Mouse (Mus musculus) kidney, postnatal 36 days (tissue): ENCODE data around the gene Vac14.

Source experiments
- DNase-seq, 2 experiments: peaks; one replicate each; pipeline ENCODE4 v3.0.0; 2021 to 2022; ENCODE audit warnings: mixed read lengths in 2 of 2

Vac14 gene

DNA sequence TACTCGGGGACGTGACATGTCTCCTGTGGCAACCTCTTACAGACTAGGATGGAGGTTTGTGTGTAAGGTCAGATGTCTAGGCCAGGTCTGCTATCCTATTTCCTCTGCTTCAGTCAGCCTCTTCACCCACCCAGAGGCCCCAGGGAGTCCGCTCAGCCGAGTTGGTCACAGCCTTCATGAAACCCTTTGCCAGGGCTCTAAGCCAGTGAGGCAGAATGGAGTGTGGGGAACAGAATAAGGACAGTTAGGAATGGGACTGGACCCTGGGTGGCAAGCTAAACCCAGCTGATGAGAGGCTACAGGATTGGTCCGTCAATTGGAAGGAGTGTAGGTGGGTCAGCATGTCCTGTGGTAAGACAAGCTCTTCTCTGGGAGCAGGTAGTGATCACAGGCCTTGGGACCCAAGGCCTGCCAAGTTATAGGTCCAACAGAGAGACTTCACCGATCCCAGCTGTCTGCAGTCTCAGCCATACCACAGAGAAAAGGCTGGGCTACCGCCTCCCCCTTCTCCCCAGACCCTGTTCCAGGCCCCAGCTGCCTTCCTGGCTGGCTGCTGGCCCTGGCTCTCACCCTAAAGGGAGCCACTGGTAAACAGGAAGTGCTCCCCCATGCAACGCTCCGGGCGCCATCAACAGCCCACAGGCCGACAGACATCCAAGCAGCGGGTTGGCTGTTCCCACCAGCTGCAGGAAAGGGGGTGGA is 100.7 kb downstream of the Vac14 start:
- peak; percentile 59 to 74 for DNase-seq

DNA sequence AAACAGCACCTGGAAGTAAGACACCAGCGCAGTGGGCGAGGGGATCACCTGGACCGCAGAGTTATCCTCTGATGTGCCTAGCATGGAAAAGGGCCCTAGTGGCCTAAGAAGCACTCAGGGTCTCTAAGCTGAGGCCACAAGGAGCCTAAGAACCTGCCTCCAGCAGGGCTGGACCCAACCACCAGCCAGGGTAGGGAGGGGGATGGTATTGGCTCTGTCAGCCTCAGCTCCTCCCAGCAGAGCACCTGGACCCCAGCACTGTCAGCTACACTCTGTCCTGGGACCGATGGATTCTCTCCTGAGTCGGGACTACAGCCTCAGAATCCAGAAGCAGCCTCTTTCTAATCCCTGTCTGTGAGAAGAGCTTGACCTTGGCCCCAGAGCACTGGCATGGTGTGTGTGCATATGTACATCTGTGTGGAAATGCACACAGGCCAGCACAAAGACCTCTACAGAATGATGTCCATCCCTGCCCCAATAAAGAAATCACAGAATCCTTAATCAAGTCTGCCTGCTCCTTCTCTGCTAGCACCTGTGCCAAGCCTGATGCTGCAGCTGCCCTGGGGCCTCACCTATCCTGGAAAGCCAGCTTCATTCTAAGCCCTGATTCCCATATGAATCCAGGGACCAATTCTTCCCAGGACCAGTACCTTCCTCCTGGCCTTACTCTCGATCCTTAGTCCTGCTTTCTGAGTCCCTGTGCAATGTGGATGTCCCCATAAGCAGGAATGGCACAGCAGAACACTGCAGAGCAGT is 101.7 kb downstream of the Vac14 start:
- DNase-seq = no peak

- peak; percentile 77 to 87 for DNase-seq
These were observed 102.6 kb downstream of the Vac14 start, which contains the start of gene Mtss1l for GRCm38 (mm10) chr8:110720685-110721598. Gene Mtss1l (plus strand): TSS chr8:110721476.

DNA sequence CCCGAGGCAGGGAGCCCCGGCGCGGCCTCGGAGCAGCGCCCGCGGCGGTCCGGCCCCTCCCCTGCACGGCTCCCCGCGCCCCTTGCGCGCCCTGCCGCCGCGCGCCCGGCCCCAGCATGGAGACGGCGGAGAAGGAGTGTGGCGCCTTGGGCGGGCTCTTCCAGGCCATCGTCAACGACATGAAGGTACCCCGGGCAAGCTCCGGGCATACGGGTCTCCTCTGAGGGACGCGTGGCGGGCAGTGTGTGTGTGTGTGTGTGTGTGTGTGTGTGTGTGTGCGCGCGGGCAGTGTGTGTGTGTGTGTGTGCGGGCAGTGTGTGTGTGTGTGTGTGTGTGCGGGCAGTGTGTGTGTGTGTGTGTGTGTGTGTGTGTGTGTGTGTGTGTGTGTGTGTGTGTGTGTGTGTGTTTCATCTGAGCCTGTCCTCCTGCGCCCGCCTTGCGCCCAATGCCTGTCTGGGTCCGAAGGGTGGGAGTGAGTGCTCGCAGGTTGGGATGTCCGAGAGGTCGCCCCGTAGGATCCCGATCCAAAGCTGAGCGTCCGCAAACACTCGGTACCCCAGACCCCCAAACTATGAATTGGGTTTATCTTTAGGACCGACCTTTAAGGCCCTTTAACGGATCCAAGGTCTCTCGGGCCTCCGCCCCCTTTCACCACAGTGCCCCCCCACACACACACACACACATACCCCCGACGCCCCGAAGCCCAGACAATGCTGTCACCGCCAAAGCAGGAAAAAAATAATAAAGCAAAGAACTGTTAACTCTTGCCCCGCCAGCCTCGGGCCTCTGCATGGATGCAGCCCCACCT is 103.4 kb downstream of the Vac14 start:
- peak; percentile 18 to 66 for DNase-seq

DNA sequence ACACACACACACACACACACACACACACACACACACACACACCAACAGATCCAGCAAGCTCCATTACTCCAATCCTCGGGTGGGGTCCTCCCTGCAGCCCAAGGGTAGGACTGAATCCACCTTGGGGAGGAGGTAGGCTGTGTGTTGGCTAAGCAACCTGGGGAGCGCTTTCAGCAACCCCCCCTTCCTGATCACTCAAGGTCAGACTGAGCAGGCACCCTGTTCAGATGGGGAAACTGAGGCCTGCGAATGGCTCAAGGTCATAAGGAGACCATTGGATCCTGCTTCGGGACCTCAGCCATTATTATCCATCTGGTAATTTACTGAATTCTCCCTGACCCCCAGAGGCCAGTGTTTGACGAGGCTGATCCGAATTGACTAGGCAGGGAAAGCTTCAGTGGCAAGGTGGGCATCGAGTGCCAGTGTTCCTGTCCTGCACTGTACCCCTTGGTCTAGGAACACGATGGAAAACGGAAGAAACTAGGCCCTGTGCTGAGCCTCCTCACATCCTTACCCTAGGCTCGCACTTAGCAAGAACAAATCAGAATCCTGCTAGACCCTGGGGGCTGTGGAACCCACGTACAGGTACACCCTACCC is 104.1 kb downstream of the Vac14 start:
- no peak for DNase-seq

GRCm38 (mm10) chr8:110724493-110724892 is 106.1 kb downstream of the Vac14 start:
- DNase-seq = no peak

DNA sequence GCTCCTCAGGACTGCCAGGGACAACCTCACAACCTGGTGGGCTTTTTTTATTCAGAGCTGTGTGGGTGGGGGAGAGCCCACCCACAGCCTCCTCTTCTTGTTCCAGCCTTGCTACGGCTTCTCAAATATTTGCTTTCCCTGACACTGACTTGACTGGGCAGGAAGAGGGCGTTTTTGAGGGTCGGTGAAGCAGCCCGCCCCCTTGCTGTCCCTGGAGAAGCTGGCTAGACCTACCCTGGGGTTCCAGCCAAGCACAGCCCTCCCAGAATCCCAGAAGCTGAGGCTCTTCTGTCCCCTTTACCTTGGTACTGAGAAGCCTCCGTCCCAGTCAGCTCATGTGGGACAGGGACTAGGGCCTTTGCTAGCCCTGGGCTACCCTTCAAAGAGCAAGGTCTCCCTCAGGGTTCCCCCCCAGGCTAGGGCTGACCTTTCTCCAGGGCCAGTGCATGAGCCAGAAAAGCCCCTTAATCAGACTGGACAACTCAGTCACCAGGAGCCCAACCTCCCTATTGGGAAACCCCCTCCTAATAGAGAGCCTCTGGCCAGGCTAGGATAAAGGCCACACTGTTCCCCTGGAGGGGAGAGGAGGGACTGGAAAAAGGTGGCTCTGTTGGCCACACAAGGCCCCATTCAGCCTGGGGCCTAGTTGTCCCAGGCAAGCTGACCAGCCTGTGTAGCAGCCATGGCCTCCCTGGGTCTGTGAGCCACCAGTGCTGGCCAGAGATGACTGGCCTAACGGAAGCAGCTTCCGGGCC is 106.9 kb downstream of the Vac14 start:
- DNase-seq = peak in 1 of 2 experiments; percentile 22

DNA sequence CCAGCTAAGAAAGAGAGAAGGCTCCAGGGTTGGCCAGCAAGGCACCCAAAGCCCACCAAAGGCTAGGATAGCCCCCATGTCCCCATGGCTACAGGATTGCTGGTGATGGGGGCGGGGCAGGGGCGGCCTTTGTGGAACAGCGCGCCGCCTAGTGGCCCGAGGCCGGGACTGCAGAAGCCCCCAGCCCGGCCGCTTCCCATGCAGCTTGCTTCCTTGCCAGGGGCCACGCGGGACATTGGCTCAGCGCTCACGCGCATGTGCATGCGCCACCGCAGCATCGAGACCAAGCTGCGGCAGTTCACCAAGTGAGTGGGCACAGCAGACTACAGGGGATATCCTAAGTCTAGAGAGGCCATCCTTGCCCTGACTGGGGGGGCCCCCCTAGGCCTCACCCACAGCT is 108.5 kb downstream of the Vac14 start:
- peak; percentile 33 to 85 for DNase-seq

DNA sequence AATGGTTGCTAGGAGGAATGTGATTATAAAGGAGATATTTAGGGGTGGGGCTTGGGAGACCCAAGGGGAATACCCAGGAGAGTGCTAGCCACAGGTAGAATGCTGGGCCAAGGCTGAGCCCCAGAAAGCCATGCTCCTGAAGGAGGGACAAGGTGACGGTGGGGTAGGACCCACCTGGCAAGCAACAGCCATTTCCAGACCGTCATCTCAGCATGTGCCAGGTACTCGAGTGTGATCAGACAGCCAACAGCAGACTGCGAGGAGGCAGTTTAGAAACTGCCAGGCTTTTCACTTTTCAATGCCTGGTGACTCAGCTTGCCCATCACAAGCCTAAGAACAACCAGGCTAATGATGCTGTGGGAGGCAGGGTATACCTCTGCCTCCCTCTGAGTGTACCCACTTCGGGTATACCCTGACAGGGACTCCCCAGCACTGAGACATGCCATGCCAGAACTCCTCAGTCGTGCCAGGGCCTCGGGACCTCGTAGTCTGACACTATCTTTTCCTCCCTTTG is 113.0 kb downstream of the Vac14 start:
- DNase-seq = no peak

- DNase-seq = no peak
These were observed 114.7 kb downstream of the Vac14 start for GRCm38 (mm10) chr8:110733036-110733435.

DNA sequence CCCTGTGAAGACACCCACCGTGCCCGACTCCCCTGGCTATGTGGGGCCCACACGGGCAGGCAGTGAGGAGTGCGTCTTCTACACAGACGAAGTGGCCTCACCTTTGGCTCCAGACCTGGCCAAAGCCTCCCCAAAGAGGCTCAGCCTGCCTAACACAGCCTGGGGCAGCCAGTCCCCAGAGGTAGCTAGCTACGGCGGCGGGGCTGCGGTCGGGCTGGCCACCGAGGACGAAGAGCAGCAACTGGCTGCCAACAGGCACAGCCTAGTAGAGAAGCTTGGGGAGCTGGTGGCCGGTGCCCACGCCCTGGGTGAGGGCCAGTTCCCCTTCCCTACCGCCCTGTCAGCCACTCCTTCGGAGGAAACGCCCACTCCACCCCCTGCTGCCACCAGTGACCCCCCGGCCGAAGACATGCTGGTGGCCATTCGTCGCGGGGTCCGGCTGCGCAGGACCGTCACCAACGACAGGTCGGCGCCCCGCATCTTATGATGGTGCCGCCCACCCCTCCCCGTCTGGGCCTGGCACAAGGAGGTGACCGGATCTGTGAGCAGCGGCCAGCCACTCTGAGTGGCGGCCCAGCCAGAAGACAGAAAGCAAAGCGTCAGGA is 120.3 kb downstream of the Vac14 start:
- DNase-seq = no peak

GRCm38 (mm10) chr8:110740629-110741175 is 122.3 kb downstream of the Vac14 start:
- DNase-seq = no peak

- DNase-seq = no peak
These were observed 123.5 kb downstream of the Vac14 start for GRCm38 (mm10) chr8:110741816-110742451.

DNA sequence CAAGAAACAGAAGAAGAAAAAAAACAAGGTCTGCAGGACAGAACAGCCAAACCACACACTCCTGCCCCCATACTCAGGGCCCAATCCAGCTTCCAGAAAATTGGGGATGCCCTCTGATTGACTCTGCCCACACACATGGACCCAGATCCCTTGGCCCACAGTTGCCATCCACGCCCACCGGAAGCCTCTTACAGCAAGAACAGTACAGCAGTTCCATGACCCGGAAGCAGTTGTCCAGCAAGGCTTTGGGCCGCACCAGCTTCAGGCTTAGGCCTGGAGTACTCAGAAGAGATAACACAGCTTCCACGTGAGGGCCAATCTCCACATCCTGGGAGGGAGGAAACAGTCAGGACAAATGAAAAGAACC is 124.0 kb downstream of the Vac14 start:
- no peak for DNase-seq

DNA sequence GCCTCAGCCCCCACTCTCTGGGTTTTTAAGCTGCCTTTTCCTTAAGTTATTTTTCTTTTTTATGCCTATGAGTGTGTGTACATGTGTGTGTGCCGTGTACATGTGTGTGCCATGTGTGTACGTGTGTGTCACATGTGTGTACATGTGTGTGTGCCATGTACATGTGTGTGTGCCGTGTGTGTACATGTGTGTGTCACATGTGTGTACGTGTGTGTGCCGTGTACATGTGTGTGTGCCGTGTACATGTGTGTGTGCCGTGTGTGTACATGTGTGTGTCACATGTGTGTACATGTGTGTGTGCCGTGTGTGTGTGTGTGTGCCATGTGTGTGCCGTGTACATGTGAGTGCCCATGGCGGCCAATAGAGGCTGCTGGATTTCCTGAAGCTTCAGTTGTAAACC is 126.8 kb downstream of the Vac14 start:
- DNase-seq = no peak

DNA sequence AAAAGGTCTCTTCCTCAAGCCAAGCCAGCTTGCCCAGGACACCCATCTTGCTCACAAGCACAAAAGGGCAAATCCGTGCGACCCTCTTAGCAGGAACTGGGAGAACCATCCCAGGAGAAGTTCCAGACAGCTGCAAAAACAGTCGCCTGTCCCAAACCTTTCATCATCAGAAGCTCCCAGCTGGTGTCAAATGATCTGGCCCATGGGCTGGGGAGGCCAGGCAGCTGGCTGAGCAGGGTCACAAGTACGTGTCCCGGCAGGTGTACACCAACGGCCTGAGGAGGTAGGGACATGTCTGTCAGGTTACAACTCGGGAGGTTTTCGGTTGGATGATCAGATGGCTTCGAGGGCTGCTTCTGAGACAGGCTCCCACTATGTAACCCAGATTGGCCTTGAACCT is 128.3 kb downstream of the Vac14 start:
- no peak for DNase-seq

GRCm38 (mm10) chr8:110749500-110750170 is 131.2 kb downstream of the Vac14 start:
- peak; percentile 34 to 39 for DNase-seq

GRCm38 (mm10) chr8:110750269-110750668 is 131.9 kb downstream of the Vac14 start:
- DNase-seq = no peak

GRCm38 (mm10) chr8:110751490-110751889 is 133.1 kb downstream of the Vac14 start:
- DNase-seq = no peak
